Mouse (Mus musculus) cerebellum, adult 18-20 months (tissue): ENCODE data around the gene Olfr1420.
"Not testable (repeated sequence)": the region's sequence is repeated elsewhere in the genome, so short reads cannot be mapped to it uniquely, and the experiment has no call there.

ENCODE experiments used
- DNase-seq, 2 experiments: peaks; one replicate each; pipeline ENCODE4 v3.0.0; 2021

Olfr1420 gene

GRCm38 (mm10) chr19:11886265-11886664 lies at the start of gene Olfr1420:
TSS of gene Olfr1420 (plus strand) at chr19:11886565.
- DNase-seq = no peak

- no peak for DNase-seq
Measured at GRCm38 (mm10) chr19:11839119-11839518, 47.2 kb upstream of the Olfr1420 start, which contains the start of gene Olfr1417. TSS of gene Olfr1417 (minus strand) at chr19:11839219.

DNA sequence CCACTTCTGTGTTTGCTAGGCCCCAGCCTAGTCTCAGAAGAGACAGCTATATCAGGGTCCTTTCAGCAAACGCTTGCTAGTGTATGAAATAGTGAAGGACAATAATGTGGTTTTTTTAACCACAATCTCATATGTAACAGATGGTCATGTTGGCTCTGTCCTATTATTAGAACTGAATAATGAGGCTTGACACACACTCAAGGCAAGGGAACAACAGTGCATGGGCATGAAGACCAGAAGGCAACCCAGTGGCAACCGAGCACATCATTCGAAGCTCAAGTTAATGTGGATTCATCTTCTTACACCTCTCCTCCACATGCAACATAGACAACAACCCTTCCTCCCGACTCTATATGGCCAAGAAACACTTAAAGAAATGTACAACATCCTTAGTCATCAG lies 40.0 kb upstream of the Olfr1420 start:
- no peak for DNase-seq

GRCm38 (mm10) chr19:11852652-11853051 lies 33.7 kb upstream of the Olfr1420 start:
- no peak for DNase-seq

DNA sequence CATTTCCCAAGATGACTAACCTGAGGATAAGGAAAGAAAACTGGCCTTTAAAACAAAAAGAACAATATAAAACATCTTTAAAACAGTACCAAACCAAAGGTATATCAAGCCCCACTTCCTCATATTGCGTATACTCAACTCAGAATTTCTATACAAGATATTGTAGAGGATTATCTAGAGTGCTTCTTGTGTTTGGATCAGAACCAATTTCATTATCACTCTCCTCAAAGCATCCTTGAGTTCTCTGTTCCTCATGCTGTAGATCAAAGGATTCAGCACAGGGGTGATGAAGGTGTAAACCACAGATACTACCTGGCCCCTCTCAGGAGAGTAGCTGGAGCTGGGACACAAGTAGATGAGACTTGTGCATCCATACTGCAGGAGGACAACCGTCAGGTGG lies 31.5 kb upstream of the Olfr1420 start:
- DNase-seq = no peak

DNA sequence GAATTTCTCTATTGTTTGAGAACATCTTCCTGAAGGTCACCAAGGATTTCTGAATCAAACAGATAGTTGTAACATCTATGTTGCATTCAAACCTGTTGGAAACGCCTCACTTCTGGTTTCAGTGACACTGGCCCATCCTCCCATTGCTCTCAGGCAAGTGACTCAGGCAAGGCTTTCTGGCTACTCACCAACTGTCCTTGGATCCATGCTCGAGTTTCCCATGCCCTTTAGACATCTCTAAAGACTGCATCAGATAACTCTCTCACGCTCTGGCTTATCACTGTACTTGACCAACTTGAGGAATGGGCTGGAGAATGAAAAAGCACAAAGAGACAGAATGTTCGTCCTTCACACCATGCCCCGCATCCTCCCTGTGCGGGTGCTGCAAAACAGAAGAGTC lies 29.9 kb upstream of the Olfr1420 start:
- DNase-seq = no peak

DNA sequence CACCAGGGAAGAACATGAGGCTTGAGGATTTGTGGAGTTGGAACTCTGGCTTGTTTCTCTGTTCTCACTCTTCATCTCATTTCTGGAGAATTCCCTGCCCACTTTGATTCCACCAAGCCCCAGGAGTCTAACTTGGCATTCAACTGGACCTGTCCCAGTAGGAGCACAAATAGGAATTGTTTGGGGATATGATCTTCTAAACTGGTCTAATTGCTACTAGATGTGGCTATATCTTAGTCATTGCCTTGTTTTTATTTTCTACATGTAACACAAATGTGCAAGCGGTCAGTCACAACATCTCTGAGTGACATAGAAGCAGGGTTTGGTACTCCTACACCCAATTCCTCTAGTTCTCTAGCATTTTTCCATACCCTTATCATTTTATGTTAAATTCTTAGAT lies 25.4 kb upstream of the Olfr1420 start, which contains the start of gene Olfr1418:
Gene Olfr1418 (minus strand): TSS at position 101 of the 400 bp plus-strand sequence.
- DNase-seq = no peak

DNA sequence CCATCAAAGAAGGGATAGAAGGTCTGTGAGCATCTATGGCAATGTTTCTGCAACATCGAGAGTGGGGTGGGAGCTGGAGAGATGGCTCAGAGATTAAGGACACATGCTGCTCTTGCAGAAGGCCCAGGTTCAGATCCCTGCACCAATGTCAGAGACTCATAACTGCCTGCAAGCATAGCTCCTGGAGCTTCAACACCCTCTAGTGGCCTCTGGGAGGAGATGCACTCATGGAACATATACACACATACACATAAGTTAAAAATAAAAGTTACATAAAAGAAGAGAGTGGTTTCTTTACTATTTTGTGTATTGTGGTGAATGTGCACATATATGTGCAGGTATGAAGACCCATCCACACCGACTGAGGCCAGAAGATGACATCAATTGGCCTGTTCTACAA lies 18.5 kb upstream of the Olfr1420 start:
- DNase-seq = no peak

GRCm38 (mm10) chr19:11875006-11875405 lies 11.4 kb upstream of the Olfr1420 start, which contains the start of gene Olfr1419:
TSS of gene Olfr1419 (minus strand) at chr19:11875106.
- no peak for DNase-seq

DNA sequence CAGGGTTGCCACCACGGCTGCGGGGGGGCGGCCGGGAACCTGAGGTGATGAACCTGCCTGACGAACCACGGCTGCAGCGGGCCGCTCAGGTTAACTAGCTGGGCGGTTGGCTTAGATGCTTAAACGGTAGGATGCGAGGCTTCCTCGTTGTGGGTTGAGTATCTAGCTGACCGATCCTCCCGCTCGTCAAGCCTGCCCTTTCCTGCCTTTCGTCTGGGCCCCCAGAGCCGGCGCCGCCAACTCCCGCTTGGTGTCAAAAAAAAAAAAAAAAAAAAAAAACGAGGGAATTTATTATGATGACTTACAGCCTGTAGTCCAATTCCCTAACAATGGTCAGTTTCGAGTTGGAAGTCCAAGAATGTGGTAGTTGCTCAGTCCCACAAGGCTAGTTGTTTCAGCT lies 8.0 kb upstream of the Olfr1420 start:
- DNase-seq = not testable (repeated sequence)

- DNase-seq = no peak
Measured at GRCm38 (mm10) chr19:11911021-11911420, 24.7 kb downstream of the Olfr1420 start.

DNA sequence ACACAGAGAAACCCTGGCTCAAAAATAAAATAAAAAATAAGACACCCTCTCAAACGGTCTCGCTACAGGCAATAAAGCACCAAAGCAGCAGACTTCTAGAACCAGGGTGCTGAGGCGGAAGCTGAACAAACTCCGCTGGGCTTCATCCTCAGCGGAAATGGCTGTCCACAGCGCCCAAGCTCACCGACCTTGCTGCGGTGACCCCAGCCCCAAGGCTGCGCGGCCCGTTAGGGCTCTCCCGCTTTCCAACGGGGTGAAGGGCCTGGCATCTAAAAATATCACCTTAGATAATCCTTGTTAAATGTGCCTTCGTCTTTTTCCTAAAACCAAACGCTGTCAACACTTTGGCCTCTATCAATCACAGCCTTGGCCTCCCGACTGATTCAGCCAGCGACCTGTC lies 25.2 kb downstream of the Olfr1420 start:
- DNase-seq = peak in 1 of 2 experiments; percentile 35

- peak; percentile 96 to 99 for DNase-seq
Measured at GRCm38 (mm10) chr19:11912037-11912532, 25.7 kb downstream of the Olfr1420 start, which contains the start of gene Patl1. TSS of gene Patl1 (plus strand) at chr19:11912399.

DNA sequence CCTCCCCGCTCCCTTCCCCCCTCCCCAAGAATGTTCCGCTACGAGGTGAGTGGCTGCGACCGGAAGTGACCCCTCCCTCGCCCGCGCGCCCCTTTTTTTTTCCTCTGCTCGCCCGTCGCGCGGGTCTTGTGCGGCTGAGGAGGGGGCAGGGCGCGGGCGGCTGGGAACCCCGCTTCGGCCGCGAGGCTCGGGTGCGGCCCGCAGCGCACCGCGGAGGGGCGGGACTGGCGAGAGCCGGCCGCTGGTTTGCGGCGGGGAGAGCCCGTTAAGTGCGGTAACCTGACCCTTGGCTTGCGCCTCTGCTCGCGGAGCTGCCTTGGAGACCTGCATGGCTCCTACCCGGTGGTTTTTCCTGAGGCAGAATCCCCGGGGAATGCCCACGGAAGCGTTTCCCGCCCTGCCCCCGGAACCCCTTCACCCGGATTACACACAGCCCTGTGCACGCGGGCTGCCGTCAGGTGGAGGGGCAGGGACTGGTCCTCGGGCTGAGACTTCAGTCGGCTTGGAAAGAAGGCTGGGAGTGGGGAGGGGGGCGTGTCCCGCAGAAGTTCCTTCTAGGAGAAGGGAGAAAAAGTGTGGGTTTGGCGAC lies 26.3 kb downstream of the Olfr1420 start:
- DNase-seq = peak in 1 of 2 experiments; percentile 46

GRCm38 (mm10) chr19:11915804-11916203 lies 29.4 kb downstream of the Olfr1420 start:
- peak in 1 of 2 experiments; percentile 12 for DNase-seq

DNA sequence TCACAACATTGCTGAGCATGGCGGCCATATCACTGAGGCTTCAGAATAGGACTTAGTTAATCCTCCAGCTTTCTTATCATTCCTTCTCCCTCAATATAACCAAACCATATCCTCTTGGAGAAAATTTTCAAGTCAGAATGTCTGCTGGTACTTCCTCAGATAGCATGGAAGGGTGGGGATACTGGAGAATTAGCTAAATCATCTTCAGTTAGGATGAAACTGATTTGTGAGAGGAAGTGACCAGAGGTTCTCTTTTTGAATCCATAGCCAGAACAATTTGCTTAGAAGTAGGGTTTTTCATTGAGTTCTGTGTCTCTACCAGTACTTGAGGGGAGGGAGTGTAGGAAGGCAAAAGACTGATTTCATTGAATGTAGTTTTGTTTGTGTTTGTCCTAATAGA lies 35.7 kb downstream of the Olfr1420 start:
- no peak for DNase-seq

DNA sequence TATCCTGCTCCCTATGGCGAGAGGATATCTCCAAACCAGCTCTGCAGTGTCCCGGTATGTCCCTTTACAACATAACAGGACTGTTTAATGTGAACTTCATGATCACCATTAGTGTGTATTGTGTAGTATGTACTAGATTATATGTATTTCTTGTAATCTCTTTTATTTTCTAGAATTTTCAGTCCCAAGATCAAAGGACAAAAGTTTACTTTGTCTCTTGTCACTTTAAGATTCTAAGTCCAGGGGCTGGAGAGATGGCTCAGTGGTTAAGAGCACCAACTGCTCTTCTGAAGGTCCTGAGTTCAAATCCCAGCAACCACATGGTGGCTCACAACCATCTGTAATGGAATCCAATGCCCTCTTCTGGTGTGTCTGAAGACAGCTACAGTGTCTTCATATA lies 36.1 kb downstream of the Olfr1420 start:
- not testable (repeated sequence) for DNase-seq

DNA sequence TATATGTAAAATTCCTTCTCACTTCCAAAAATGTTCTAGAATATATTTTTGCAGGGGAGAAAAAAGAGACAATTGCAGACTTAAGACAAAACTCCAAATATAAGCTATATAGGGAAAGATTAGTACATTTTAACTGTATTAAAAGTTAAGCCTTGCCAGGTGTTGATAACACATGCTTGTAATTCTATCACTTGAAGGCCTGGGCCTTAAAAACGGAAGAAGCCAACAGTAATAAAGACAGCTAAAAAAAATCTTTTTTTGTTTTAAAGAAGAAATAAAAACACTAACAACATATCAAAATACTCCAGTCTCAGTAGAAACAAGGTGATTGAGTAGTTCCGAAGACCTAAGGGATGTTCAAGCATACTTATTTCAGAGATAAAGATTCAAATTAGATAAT lies 40.0 kb downstream of the Olfr1420 start:
- DNase-seq = no peak

- DNase-seq = no peak
Measured at GRCm38 (mm10) chr19:11928025-11928748, 41.8 kb downstream of the Olfr1420 start.

DNA sequence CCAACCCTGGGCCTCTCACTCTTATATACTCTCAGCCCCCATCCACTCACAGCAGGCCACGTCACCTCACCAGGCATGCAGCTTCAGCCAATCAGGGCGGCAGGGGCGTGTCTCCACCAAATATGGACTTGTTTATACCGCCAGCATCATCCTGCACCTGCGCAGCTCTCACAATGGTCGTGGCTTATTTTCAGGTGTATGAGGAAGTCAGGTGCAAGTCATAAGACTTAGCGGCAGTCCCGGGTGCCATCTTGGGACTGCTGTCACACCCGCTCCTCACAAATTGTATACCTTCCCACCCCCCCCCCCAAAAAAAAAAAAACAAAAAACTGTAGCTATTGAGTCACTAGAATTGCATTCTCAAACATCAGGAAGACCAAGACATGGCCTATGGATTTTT lies 60.1 kb downstream of the Olfr1420 start:
- not testable (repeated sequence) for DNase-seq
